Mouse (Mus musculus): ENCODE results near the gene Itga8.

The Itga8 gene

DNA sequence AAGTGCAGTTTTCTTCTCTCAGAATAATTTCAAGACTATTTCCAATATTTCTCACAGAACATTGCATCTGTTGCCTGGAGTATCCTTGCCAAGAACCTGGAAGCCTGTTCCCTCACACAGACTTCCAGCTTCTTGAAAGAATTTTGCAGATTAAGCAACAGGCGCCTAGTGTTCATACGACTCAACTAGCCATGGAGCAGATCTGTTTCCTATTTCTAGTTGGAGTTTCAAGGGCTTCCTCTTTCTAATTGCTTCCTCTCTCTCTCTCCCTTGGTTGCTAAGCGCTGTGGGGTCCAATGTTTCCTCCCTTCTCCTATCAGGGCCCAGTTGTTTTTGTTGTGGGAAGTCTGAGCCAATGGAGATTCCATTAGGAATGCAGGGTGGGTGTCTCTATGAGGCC lies 7.7 kb downstream of the Itga8 start:
- DNase-seq (ENCODE audit: low read depth, low spot score) = peak; percentile 70

DNA sequence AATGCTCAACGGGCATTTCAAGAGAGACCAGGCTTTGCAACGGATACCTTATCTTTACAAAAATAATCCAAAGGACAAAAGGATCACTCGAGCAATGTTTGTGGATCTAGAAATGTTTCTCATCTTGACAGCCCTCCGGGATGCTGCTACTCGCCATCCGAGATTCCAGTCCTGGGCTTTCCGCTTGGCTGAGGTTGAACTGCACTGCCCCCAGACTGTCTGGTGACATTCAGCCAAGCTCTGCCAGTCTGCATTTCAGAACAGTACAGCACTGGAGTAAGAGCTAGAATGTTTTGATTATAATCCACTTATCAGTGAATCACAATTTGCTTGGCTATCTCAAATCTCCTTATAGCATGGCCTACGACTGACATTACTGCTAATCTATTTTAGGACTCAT lies 8.3 kb downstream of the Itga8 start:
- no peak for DNase-seq (ENCODE audit: low read depth, low spot score)

DNA sequence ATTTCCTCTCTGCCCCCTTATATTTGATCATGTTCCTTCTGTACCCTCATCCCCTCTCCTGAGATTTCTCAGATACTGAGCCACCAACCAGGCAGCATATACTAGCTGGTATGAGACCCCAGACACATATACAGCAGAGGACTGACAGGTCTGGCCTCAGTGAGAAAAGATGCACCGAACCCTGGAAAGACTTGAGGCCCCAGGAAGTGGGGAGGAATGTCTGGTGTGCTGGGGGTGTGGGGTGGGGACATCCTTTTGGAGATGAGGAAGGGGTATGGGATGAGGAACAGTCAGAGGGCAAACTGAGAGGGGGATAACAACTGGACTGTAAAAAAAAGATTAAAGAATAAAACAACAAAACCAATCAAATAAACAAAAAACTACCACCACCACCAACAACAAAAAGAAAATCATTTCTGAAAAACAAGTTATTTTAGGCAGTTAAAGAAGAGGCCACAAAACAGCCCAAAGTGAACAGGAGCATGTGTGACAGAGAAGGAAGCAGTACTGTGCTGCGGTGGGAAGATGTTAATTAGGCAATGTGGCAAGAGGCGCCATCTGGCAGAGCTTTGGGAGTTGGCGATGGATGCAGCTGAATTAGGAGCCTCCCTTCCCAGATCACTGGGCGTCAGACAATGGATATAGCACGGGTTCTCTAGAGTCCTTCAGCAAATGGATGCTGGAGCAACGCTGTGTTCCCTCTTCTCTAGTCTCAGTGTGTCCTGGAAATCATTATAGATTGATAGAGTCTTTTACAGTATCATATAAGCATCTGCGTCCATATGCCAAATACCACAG lies 9.5 kb downstream of the Itga8 start:
- DNase-seq (ENCODE audit: low read depth, low spot score) = peak; percentile 91

DNA sequence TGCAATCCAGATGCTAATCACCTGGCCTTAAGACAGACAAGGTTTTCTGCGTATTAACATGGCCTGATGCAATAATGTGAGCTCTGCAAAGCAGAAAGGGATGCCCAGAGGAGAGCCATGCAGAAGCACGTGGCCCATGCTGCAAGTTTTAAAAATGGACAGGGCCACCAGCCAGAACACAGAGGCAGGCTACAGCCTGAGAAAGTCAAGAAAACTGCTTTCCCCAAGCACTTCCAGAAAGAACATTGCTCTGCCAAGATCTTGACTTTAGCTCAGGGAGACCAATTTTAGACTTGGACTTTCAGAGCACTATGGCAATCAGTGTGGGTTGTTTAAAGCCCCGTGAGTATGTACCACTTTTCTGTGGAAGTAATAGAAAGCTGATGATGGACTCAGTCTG lies 11.5 kb downstream of the Itga8 start:
- no peak for DNase-seq (ENCODE audit: low read depth, low spot score)

DNA sequence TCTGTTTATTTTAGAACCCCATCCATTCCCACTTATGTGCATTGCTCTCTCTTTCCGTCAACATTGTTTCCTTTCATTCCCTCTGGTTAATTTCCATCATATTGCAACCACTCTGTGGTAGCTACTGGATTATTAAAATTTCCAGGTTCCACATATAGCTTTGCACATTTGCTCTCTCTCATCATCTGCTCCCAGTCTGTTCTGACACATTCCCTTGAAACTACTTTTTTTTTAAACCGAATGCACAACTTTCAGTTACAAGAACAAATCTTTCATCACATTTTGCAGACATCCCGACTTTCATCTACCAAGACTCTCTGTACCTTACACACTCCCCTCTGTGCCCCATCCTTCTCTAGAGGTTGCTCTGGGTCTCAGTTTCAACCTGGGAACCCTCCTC lies 13.9 kb downstream of the Itga8 start:
- no peak for DNase-seq (ENCODE audit: low read depth, low spot score)

DNA sequence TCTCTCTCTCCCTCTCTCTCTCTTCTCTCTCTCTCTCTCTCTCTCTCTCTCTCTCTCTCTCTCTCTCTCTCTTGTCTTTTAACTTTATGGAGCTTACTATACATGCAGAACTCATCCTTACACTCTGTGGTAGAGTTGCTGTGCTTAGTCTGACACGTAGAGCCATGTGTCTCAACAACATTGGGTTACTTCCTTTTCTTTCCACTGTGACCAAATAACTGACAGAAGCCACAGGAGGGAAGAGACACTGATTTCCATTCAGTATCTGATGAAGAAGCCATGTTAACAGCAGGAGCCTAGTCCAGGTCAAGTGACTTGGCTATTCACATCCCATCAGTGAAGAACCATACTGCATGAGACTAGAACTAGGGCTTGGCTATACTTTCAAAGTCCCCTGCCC lies 21.1 kb downstream of the Itga8 start:
- no peak for DNase-seq (ENCODE audit: low read depth, low spot score)

DNA sequence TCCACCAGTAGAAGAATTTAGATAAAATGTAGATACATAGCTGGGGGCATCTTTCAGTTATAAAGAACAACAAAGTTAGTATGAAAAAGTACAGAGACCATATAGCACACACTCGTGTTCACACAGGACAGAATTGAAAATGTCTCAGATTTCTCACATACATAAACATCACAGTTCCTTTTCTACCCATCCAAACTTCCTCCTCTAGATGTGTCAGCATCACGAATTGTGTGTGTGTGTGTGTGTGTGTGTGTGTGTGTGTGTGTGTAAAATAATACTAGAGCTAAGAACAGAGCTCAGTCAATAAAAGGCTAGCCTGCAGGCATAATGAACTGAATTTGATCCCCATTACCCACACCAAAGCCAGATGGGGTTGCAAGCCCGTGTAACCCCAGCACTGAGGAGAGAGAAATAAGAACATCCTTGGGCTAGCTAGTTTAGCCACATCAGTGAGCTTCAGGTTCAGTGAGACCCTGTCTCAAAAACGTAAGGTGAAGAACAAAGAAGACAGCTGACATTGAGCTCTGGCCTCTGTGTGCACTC lies 22.6 kb downstream of the Itga8 start:
- DNase-seq (ENCODE audit: low read depth, low spot score) = no peak

DNA sequence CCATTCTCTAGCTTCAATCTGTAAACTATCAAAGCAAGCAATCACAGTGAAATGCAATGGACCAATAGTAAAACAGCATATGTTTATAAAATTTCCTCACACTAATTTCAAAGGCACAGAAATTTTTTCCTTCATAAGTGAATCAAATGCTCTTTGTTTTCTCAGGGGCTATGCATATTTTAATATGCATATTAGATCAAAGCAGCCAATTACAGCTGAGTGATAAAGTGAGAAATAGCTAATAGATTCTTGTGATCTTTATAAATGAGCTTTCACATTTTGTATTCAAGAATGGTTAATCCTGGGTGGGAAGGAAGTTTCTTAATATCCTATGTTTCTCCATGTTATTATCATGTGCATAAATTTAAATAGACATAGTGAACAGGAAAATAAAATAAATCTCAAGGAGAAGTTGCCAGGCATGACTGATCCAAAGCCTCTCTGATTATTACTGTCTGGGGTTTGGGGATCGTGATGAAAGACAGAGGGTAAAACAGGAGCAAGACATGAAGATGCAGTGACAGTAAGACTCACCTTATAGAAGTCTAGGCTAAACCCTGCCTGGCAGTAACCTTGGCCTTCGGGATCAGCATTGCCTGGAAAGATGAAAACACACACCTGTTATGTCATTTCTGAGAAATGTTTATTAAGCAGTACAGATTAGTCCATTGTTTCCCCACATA lies 44.9 kb downstream of the Itga8 start:
- DNase-seq (ENCODE audit: low read depth, low spot score) = no peak

DNA sequence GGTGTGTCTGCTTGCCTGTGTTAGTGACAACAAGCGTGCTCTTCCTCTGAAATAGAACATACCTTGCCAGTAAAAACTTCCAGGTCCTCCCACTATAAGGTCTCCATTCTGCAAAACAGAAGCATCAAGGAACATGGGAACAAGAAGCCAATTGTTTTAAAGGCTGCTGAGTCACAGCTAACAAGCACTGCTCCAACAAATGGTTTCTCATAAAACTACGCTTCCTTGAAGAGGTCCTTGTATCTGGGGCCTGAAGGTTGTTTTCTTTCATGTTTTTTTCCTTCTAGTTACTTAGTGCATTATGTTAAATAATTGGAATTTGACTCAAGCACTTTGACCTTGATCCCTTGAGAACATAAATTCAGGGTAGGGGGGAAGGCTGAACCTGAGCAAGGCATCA lies 45.8 kb downstream of the Itga8 start:
- DNase-seq (ENCODE audit: low read depth, low spot score) = no peak

DNA sequence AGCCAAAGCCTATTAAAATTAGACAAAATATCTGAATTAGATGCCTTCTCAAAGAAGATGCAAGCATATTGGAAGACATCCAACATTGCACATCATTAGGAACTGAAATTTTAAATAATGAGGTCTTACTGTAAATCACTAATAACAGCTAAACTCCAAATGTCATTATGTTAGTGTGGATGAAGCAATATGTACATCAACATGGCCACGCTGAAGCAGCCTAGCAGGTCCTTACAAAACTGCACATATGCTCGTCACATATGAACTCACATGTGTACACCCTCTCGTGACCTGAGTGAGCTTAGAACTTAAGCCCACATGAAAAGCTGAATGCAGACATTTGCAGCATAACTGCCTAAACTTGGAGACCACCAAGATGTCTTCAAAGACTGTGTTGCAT lies 66.4 kb downstream of the Itga8 start:
- DNase-seq (ENCODE audit: low read depth, low spot score) = no peak

DNA sequence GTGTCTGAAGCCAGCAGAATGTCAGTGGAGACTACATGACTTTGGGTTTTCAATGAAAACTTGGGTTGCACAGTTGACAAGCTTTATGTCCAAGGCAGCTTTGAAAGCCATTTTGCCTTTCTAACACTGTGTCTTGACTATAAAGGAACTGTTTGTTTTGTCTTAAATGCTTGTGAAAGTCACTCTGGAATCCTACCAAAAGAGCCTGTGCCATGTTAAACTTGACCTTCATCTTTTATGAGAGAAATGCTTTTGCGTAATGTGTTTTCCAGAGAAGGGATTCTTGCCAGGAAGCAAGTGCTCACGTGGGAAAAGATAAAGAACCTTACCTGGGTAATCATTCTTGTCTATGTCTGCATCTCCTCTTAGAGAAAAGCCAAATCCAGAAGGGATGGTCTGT lies 72.0 kb downstream of the Itga8 start:
- no peak for DNase-seq (ENCODE audit: low read depth, low spot score)

DNA sequence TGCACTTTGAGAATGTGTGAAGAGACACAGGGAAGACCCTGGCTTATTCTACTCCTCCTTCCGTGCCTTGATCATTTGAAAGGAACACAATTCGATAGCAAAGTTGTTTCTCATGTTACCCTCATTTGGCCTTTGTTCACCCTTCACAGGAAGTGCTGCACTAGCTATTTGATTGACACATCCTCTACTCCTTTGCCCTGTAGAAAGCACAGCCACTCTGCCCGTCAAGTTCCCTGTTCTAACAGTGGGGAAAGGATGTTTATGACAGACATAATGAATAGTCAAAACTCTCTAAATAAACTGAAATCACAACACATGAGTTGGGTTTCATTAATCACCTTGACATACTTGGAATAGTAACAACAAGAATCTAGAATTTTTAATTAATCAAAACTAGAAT lies 73.4 kb downstream of the Itga8 start:
- DNase-seq (ENCODE audit: low read depth, low spot score) = no peak

DNA sequence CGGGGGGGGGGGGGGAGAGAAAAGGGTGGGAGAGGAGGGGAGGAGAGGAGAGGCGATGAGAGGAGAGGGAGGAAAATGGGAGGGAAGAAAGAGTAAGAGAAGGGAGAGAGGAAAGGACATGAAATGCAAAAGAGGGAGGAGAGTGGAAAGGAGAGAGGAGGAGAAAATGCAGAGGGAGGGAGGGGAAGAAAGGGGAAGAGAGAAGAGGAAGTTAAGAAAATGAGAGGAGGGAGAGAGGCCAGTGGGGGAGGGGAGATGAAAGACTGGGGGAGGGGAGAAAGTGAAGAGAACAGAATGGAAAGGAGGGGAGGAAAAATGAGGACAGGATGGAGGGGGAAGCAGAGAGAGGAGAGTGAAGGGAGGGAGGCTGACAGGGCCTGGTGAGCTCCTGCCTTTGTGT lies 74.5 kb downstream of the Itga8 start:
- no peak for DNase-seq (ENCODE audit: low read depth, low spot score)

DNA sequence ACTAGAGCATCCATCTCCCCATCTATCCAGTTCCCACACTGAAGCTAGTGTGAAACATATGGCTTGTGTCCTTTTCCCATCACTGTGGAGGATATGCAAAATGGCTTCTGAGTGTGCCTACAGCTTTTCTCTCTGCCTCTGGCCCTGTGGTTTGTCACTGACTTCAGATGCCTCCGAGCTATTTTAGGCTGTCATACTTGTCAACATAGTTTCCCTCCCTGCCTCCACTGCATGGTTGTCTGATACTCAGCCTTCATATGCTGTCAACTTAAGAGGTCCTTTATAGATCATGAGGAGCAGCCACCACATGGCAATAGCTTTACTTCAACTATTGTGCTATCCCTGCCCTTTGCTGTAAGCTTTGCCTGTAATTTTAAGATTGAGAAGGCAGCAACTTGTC lies 75.4 kb downstream of the Itga8 start:
- no peak for DNase-seq (ENCODE audit: low read depth, low spot score)

DNA sequence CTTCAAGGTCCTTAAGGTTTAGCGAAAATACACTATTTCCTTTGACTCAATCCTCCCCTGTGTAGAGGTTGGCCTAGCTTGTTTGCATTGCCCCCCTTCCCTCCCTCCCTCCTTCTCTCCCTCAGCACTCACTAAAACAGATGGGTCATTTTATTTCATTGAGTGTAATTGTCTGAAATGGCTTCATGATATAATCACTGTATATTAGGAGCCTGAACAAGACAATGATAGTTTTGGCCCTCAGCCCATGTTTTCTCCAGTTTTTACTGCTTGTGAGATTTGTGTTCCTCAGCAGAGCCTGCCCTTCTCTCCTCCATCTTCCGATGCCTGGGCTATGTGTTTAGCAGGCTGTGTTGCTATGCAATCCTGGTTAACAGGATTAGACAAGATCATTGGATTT lies 80.1 kb downstream of the Itga8 start:
- no peak for DNase-seq (ENCODE audit: low read depth, low spot score)

DNA sequence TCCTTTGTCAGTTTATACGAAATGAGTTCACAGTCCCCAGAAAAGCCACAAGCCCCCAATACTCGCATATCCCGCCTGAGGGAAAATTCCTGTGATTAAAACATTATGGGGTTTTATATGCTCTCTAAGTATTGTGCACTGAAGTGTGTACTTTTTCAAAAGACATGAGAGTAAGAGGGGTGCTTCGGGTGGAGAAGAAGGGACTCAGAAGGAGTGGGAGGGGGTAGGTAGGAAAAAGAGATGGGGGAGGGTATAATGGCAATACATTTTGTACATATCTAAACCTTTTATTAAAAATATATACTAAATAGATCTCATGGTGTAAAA lies 88.3 kb downstream of the Itga8 start:
- no peak for DNase-seq (ENCODE audit: low read depth, low spot score)

DNA sequence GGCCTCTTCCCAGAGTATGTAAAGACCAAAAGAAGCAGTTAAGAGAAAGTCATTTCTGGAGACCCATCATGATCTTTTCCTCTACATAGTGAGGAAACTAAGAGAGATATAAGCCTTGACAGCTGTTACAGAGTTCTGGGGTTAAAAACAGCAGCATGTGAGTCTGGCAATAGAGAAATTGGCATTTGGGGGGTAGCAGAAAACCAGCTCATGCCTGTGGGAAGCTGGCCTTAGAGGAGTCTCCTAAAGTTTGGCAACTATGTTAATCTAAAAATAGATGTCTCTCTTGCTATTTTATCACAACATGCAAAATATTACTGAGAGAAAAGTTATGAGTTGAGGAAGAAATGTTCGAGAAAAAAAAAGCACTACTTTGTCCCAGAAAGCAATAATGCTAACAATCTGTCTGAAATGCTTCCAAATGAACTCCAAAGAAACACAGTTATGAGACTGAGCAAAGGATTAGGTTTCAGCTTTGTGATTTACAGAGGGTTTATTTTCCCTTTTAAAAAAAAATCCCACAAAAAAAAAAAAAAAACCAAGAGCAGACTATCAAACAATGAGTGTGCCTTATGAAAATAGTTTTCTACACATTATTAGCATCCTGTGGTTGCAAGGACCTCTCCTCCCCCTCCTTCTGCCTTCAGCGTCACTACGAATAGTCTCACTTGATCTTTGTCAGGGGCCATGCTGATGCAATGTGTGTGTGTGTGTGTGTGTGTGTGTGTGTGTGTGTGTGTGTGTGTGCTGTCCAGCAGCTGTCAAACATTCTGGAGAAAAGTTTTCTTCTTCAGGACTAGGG lies 88.9 kb downstream of the Itga8 start:
- no peak for DNase-seq (ENCODE audit: low read depth, low spot score)

DNA sequence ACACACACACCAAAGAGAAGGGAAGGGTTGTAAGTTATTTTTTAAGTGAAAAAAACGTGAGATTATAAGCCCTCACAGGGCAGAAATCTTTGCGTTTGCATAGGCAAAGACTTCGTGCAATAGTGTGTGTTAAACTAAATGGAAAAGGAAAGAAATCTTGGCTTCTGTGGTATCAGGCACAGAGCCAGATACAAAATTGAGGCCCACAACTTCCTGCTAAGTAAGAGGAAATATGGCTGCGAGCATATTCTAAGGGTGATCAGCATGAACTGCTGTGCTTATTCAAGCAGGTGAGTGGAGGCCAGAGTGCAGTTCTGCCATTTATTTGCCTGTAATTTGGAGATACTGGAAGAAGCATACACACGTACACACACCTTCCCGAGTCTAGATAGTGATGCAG lies 93.6 kb downstream of the Itga8 start:
- no peak for DNase-seq (ENCODE audit: low read depth, low spot score)

DNA sequence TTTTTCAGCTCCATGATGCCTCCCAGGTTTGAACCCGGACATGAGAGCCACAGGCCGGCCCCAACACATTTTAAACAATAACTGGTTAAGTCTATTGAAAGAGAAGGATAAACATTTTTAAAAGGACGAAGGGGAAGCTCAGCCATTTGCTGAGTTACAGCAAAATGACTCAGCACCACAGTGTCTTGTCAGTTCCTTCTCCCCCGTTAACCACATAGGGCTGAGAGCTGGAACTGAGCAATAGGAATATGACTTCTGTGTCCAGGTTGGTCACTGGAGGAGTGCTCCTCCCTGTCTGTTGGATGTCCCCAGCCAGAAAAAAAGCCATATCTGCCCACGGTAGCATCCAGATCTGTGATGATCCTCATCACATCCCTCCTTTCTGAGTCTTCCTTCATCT lies 95.4 kb downstream of the Itga8 start:
- no peak for DNase-seq (ENCODE audit: low read depth, low spot score)

DNA sequence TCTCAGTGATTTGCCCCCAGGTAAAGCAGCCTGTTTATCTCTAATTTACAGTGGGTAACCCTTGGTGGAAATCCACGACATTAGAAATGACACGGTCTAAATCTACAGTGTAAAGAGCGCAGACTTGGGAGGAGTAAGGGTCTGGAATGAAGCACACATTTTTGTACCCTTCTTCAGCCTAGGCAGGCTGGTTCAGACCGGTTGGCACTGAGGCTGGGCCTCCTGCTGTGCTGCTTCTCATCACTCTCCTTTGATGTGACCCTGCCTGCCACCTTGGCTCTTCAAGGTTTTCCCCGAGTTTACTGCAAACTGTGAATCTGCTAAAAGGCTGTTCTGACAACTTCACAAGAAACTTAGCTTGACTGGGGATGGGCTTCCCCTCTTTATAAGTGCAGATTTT lies 95.8 kb downstream of the Itga8 start:
- DNase-seq (ENCODE audit: low read depth, low spot score) = no peak

DNA sequence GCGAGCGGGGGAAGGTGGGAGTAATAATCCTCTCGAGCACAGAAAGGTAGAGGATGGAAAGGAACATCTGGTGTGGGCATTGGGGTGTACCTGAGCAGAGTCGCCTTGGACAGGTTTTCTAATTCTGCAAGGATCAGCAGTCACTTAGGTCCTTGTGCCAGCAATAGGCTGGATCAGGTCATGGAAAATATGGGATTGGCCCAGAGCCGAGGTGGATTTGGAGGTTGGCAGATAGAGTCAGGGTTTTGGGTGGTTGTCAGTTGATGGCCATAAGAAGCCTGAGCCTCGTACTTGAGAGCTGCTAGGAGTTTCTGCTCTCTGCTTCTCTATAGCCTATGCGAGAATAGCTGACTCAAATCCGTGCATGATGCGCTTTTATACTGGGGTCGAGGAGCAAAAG lies 98.5 kb downstream of the Itga8 start:
- no peak for DNase-seq (ENCODE audit: low read depth, low spot score)

DNA sequence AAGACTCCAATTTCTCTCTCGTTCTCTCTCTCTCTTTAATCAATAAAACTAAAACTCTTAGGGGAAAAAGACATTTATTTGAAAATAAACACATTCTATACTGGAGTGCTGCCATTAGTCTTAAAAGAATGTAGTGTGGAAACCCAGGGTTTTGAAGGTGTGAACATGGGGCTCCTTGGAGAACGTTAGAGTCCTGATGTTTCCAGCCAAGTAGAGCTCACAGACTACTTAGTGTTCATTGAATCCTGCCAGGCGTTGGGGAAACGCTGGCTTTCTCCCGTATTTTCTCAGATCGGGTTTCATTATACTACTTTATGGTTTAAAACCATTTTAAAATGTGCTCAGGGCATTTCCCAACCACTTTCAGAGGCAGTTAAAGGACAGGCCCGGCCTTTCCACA lies 103.0 kb downstream of the Itga8 start:
- no peak for DNase-seq (ENCODE audit: low read depth, low spot score)

DNA sequence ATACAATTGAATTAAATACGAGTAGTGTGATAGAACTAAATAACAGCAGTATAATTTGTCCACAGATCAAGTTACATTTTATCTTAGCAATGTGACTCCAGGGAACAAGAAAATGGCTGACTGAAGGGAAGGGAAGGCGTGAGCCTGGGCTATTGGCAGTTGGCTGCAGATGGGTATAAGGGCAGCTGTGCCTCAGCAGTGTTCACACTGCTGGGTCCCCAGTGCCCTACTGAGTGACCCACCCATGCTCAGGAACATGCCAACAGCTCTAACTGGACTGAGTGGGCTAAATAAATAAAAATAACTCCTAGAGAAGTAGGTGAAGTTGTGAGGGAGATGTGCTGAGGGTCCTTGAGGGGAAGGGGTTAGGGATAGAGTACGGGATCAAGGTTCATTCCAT lies 103.5 kb downstream of the Itga8 start:
- DNase-seq (ENCODE audit: low read depth, low spot score) = no peak

Data from telencephalon, adult 2 months (tissue).